Mouse (Mus musculus) CH12.LX (cell line): ENCODE measurements at regions not wholly inside any gene's neighbourhood (a gene's known extent, or its start where the extent isn't known, plus 50 kb on each side); places are given as distances from the start of the nearest gene placed in this dataset.

Experiments
- DNase-seq: peaks from one replicate; pipeline ENCODE4 v3.0.0-alpha.2; 2013; ENCODE audit errors: extremely low read depth
- H3K27ac ChIP-seq: 2 replicates; pipeline ENCODE4 v1.5.1; 2012; ENCODE audit warnings: low read depth, mild to moderate bottlenecking, control low read depth, moderate library complexity; ENCODE audit not compliant: insufficient read depth
- H3K27me3 ChIP-seq: replicated peaks from 2 replicates; pipeline ENCODE3; 2012; ENCODE audit warnings: inconsistent platforms
- H3K36me3 ChIP-seq, 2 experiments: replicated peaks in 1 of 2; 2 replicates each; pipeline versions ENCODE3 to v1.6.1; 2012; ENCODE audit warnings: inconsistent platforms in 1 of 2, low read length in 1 of 2, mild to moderate bottlenecking in 1 of 2, mixed read lengths in 1 of 2, moderate library complexity in 1 of 2; ENCODE audit not compliant: control insufficient read depth in 1 of 2, insufficient read depth in 1 of 2
- H3K4me1 ChIP-seq, 2 experiments: 2 replicates each; pipeline ENCODE4 v1.6.1; 2012; ENCODE audit warnings: inconsistent platforms in 1 of 2, moderate library complexity in 1 of 2; ENCODE audit not compliant: insufficient read depth in 2 of 2, control insufficient read depth in 1 of 2
- H3K4me2 ChIP-seq: 2 replicates; pipeline ENCODE4 v1.6.1; 2012; ENCODE audit warnings: low read depth, mild to moderate bottlenecking, control low read depth; ENCODE audit not compliant: poor library complexity, insufficient read depth, severe bottlenecking
- H3K4me3 ChIP-seq, 3 experiments: fragments of 150-350 bp in 1 of 3; sonication (generic) in 1 of 3; replicated peaks in 1 of 3; 2 replicates each; pipeline versions ENCODE3 to v1.5.1; 2011 to 2012; ENCODE audit warnings: low read depth in 2 of 3, low read length in 2 of 3, mild to moderate bottlenecking in 2 of 3, moderate library complexity in 2 of 3, control low read depth in 1 of 3, improper control_type of control experiment in 1 of 3, inconsistent platforms in 1 of 3, mixed read lengths in 1 of 3; ENCODE audit not compliant: poor library complexity in 1 of 3
- H3K79me2 ChIP-seq: replicated peaks from 2 replicates; pipeline ENCODE4 v1.6.1; 2012; ENCODE audit warnings: mild to moderate bottlenecking, moderate library complexity; ENCODE audit not compliant: control insufficient read depth, poor library complexity, insufficient read depth, severe bottlenecking; ENCODE audit errors: extremely low read depth
- H3K9ac ChIP-seq: 2 replicates; pipeline ENCODE4 v1.6.1; 2012; ENCODE audit warnings: low read depth, mild to moderate bottlenecking, control low read depth, moderate library complexity; ENCODE audit not compliant: insufficient read depth
- H3K9me3 ChIP-seq: replicated peaks from 2 replicates; pipeline ENCODE3; 2012; ENCODE audit warnings: low read length, inconsistent platforms, mixed read lengths
- CHD2 ChIP-seq: IDR thresholded peaks from 2 replicates; pipeline ENCODE4 v1.6.1; 2011; ENCODE audit warnings: low read length, improper control_type of control experiment
- CTCF ChIP-seq, 2 experiments: IDR thresholded peaks in 1 of 2; conservative IDR thresholded peaks in 1 of 2; 2 replicates each; pipeline ENCODE4 v1.5.1; 2011 to 2012; ENCODE audit warnings: low read depth in 2 of 2, low read length in 2 of 2, improper control_type of control experiment in 1 of 2, inconsistent platforms in 1 of 2, mild to moderate bottlenecking in 1 of 2, moderate library complexity in 1 of 2
- JUND ChIP-seq: conservative IDR thresholded peaks from 2 replicates; pipeline ENCODE4 v1.6.1; 2011; ENCODE audit warnings: low read depth, low read length, improper control_type of control experiment
- KAT2A ChIP-seq: IDR thresholded peaks from 2 replicates; pipeline ENCODE4 v1.6.1; 2012; ENCODE audit warnings: low read length, improper control_type of control experiment, inconsistent platforms; ENCODE audit not compliant: insufficient replicate concordance
- MAX ChIP-seq: IDR thresholded peaks from 2 replicates; pipeline ENCODE4 v1.6.1; 2011; ENCODE audit warnings: low read length, improper control_type of control experiment
- MEF2A ChIP-seq: IDR thresholded peaks from 2 replicates; pipeline ENCODE4 v1.6.1; 2014; ENCODE audit warnings: low read depth, mild to moderate bottlenecking, inconsistent platforms, low read length, improper control_type of control experiment, borderline replicate concordance
- MXI1 ChIP-seq: IDR thresholded peaks from 2 replicates; pipeline ENCODE4 v1.6.1; 2011; ENCODE audit warnings: mild to moderate bottlenecking, low read depth, low read length, improper control_type of control experiment
- POLR2A ChIP-seq: IDR thresholded peaks from 2 replicates; pipeline ENCODE4 v1.6.1; 2011; ENCODE audit warnings: low read depth, mild to moderate bottlenecking, improper control_type of control experiment, low read length
- SIN3A ChIP-seq: IDR thresholded peaks from 2 replicates; pipeline ENCODE4 v1.6.1; 2012; ENCODE audit warnings: low read length, improper control_type of control experiment, inconsistent platforms
- USF1 ChIP-seq: IDR thresholded peaks from 2 replicates; pipeline ENCODE4 v1.6.1; 2014; ENCODE audit warnings: low read depth, mild to moderate bottlenecking, inconsistent platforms, low read length, improper control_type of control experiment
- USF2 ChIP-seq: conservative IDR thresholded peaks from 2 replicates; pipeline ENCODE4 v1.6.1; 2011; ENCODE audit warnings: low read depth, low read length, improper control_type of control experiment
- ZKSCAN1 ChIP-seq: IDR thresholded peaks from 2 replicates; pipeline ENCODE4 v1.6.1; 2012; ENCODE audit warnings: low read depth, inconsistent platforms, low read length, improper control_type of control experiment, borderline replicate concordance
- ZMIZ1 ChIP-seq: IDR thresholded peaks from 2 replicates; pipeline ENCODE4 v1.6.1; 2012; ENCODE audit warnings: low read depth, mild to moderate bottlenecking, inconsistent platforms, low read length, improper control_type of control experiment
- dilution Hi-C: fragments of 300-500 bp; cut with MboI; formaldehyde crosslinking; loops from 2 replicates; pipeline ENCODE4 v1.14.3; 2020; ENCODE audit warnings: low sequenced_read_pairs; ENCODE audit not compliant: extremely low pct_unique_long_range_greater_than_20kb, extremely low pct_ligation_motif_present
- in situ Hi-C: fragments of 300-500 bp; cut with MboI; formaldehyde crosslinking; loops from 3 replicates; pipeline ENCODE4 v1.14.3; 2019; ENCODE audit warnings: low sequenced_read_pairs, low pct_ligation_motif_present, low pct_unique_long_range_greater_than_20kb, mixed read lengths

GRCm38 (mm10) chr7:69167456-69167855 is 418.4 kb upstream of the Arrdc4 start:
- dilution Hi-C loops, result no loop called here

GRCm38 (mm10) chr7:69161916-69162315 is 412.9 kb upstream of the Arrdc4 start:
- Histone ChIP-seq H3K4me2 (no peak overlapping the region), H3K4me3 (no peak overlapping the region), H3K9me3 (peaks cover 23% of the 10 kb centered on the region), H3K79me2 (no peaks in the 10 kb centered on the region), H3K36me3 (no peaks in the 10 kb centered on the region), H3K27me3 (no peaks in the 10 kb centered on the region), H3K4me1 (no peaks in the 10 kb centered on the region), H3K27ac (no peak overlapping the region), H3K9ac (no peak overlapping the region)
- no peak for TF ChIP-seq USF1
- no peak for TF ChIP-seq MEF2A
- TF ChIP-seq USF2, result no peak
- no peak for TF ChIP-seq KAT2A
- no peak for TF ChIP-seq ZMIZ1
- dilution Hi-C loops (no loop called here), in situ Hi-C loops (no loop called here)
- DNase-seq, result no peak

More at GRCm38 (mm10) chr7:69167456-69167855, 418.4 kb upstream of the Arrdc4 start:
- Histone ChIP-seq H3K9ac (no peak overlapping the region), H3K36me3 (no peaks in the 10 kb centered on the region), H3K9me3 (peaks cover 34% of the 10 kb centered on the region), H3K79me2 (no peaks in the 10 kb centered on the region), H3K27me3 (no peaks in the 10 kb centered on the region), H3K27ac (no peak overlapping the region), H3K4me1 (no peaks in the 10 kb centered on the region), H3K4me2 (no peak overlapping the region), H3K4me3 (no peak overlapping the region)
- DNase-seq, result no peak
- TF ChIP-seq POLR2A (no peak), MXI1 (no peak), MAX (no peak), JUND (no peak)
- in situ Hi-C loops, result no loop called here

- H3K9ac ChIP-seq, result no peak overlapping the region
- DNase-seq, result no peak
- H3K36me3 ChIP-seq, result no peaks in the 10 kb centered on the region
- H3K27me3 ChIP-seq, result no peaks in the 10 kb centered on the region
- H3K79me2 ChIP-seq, result no peaks in the 10 kb centered on the region
- no peaks in the 10 kb centered on the region for H3K4me1 ChIP-seq
- in situ Hi-C loops (no loop called here), dilution Hi-C loops (no loop called here)
- no peak overlapping the region for H3K4me2 ChIP-seq
- H3K4me3 ChIP-seq, result no peak overlapping the region
- no peak for TF ChIP-seq CTCF (conservative IDR thresholded peaks at IDR 0.05 in 1 of 2, IDR thresholded peaks at IDR 0.05 in 1 of 2; ENCODE audit: low read depth in 2 of 2, low read length in 2 of 2)
- no peak for TF ChIP-seq ZKSCAN1
- TF ChIP-seq CHD2, result no peak
- TF ChIP-seq SIN3A, result no peak
- H3K9me3 ChIP-seq, result peaks cover 28% of the 10 kb centered on the region
- H3K27ac ChIP-seq, result no peak overlapping the region
These were observed 393.3 kb upstream of the Arrdc4 start for GRCm38 (mm10) chr7:69142351-69142750.
